Mouse (Mus musculus) E14TG2a.4 (cell line): ENCODE results near the gene Gpx1.
A peak's percentile ranks its signal among the peaks of the same experiment; 100 is the strongest.

Experiments
- H3K27me3 ChIP-seq: 2 replicates; pipeline ENCODE4 v1.6.1; 2014; ENCODE audit warnings: low read length, control low read depth; ENCODE audit not compliant: insufficient read depth
- H3K36me3 ChIP-seq: 2 replicates; pipeline ENCODE4 v1.6.1; 2014; ENCODE audit warnings: low read length, control low read depth; ENCODE audit not compliant: insufficient read depth
- H3K4me1 ChIP-seq: replicated peaks from 2 replicates; pipeline ENCODE4 v1.6.1; 2014; ENCODE audit warnings: low read depth, low read length, control low read depth
- H3K4me3 ChIP-seq: replicated peaks from 2 replicates; pipeline ENCODE4 v1.5.1; 2014; ENCODE audit warnings: mild to moderate bottlenecking, low read length
- H3K9me3 ChIP-seq: 2 replicates; pipeline ENCODE4 v1.6.1; 2014; ENCODE audit warnings: low read length, control low read depth
- CTCF ChIP-seq: conservative IDR thresholded peaks from 2 replicates; pipeline ENCODE4 v1.5.1; 2014; ENCODE audit warnings: low read length
- NANOG ChIP-seq: IDR thresholded peaks from 2 replicates; pipeline ENCODE4 v1.6.1; 2014; ENCODE audit warnings: borderline replicate concordance, low read length, mixed read lengths
- POU5F1 ChIP-seq: IDR thresholded peaks from 2 replicates; pipeline ENCODE4 v1.6.1; 2014; ENCODE audit warnings: low read length, borderline replicate concordance

The Gpx1 gene

GRCm38 (mm10) chr9:108338886-108339781 lies at the start of gene Gpx1:
TSS of gene Gpx1 (plus strand) at chr9:108338903.
- Histone ChIP-seq H3K27me3 (no peaks in the 10 kb centered on the region), H3K4me1 (peaks cover 49% of the 10 kb centered on the region), H3K4me3 (peak within 1 kb of the TSS; percentile 96), H3K36me3 (peaks cover 51% of the 10 kb centered on the region), H3K9me3 (no peaks in the 10 kb centered on the region)
- TF ChIP-seq CTCF (no peak), NANOG (no peak), POU5F1 (no peak)

- peaks cover 41% of the 10 kb centered on the region for H3K4me1 ChIP-seq
- peaks cover 12% of the 10 kb centered on the region for H3K36me3 ChIP-seq
- no peaks in the 10 kb centered on the region for H3K9me3 ChIP-seq
- TF ChIP-seq NANOG, result no peak
- no peak for TF ChIP-seq CTCF
- no peak for TF ChIP-seq POU5F1
- H3K27me3 ChIP-seq, result no peaks in the 10 kb centered on the region
- peak overlapping the region; percentile 82 for H3K4me3 ChIP-seq
Measured at GRCm38 (mm10) chr9:108289347-108289746, 49.4 kb upstream of the Gpx1 start.

GRCm38 (mm10) chr9:108290016-108290750 lies 48.5 kb upstream of the Gpx1 start, which contains the start of gene Nicn1:
TSS of gene Nicn1 (plus strand) at chr9:108290429.
- TF ChIP-seq NANOG (no peak), CTCF (no peak), POU5F1 (no peak)
- Histone ChIP-seq H3K27me3 (no peaks in the 10 kb centered on the region), H3K36me3 (peaks cover 20% of the 10 kb centered on the region), H3K9me3 (no peaks in the 10 kb centered on the region), H3K4me1 (peaks cover 46% of the 10 kb centered on the region), H3K4me3 (peak within 1 kb of the TSS; percentile 82)

- H3K36me3 ChIP-seq, result peaks cover 23% of the 10 kb centered on the region
- peak overlapping the region; percentile 82 for H3K4me3 ChIP-seq
- H3K4me1 ChIP-seq, result peaks cover 52% of the 10 kb centered on the region
- H3K9me3 ChIP-seq, result no peaks in the 10 kb centered on the region
- TF ChIP-seq CTCF (no peak), POU5F1 (no peak), NANOG (no peak)
- H3K27me3 ChIP-seq, result no peaks in the 10 kb centered on the region
Measured at GRCm38 (mm10) chr9:108290773-108291172, 47.9 kb upstream of the Gpx1 start.

GRCm38 (mm10) chr9:108296453-108297355 lies 42.0 kb upstream of the Gpx1 start, which contains the start of gene Amt:
TSS of gene Amt (plus strand) at chr9:108296853.
- TF ChIP-seq CTCF (no peak), NANOG (peak; percentile 26; the same call in 1 of the 2 replicates), POU5F1 (no peak)
- peak within 1 kb of the TSS; percentile 90 for H3K4me3 ChIP-seq

GRCm38 (mm10) chr9:108301853-108302252 lies 36.9 kb upstream of the Gpx1 start:
- peaks cover 70% of the 10 kb centered on the region for H3K36me3 ChIP-seq
- no peaks in the 10 kb centered on the region for H3K9me3 ChIP-seq
- H3K4me3 ChIP-seq, result no peak overlapping the region
- TF ChIP-seq CTCF, result no peak
- no peaks in the 10 kb centered on the region for H3K27me3 ChIP-seq
- peaks cover 54% of the 10 kb centered on the region for H3K4me1 ChIP-seq

More at GRCm38 (mm10) chr9:108296453-108297355, 42.0 kb upstream of the Gpx1 start, which contains the start of gene Amt:
- Histone ChIP-seq H3K4me1 (peaks cover 57% of the 10 kb centered on the region), H3K9me3 (no peaks in the 10 kb centered on the region), H3K27me3 (no peaks in the 10 kb centered on the region), H3K36me3 (peaks cover 59% of the 10 kb centered on the region)

GRCm38 (mm10) chr9:108304716-108305115 lies 34.0 kb upstream of the Gpx1 start:
- TF ChIP-seq NANOG, result no peak
- TF ChIP-seq POU5F1, result no peak
- TF ChIP-seq CTCF, result no peak

GRCm38 (mm10) chr9:108305170-108305569 lies 33.5 kb upstream of the Gpx1 start:
- Histone ChIP-seq H3K36me3 (peaks cover 55% of the 10 kb centered on the region), H3K9me3 (no peaks in the 10 kb centered on the region), H3K27me3 (no peaks in the 10 kb centered on the region), H3K4me3 (peak overlapping the region; percentile 92), H3K4me1 (peaks cover 60% of the 10 kb centered on the region)
- TF ChIP-seq NANOG (no peak), CTCF (no peak), POU5F1 (no peak)

More at GRCm38 (mm10) chr9:108304716-108305115, 34.0 kb upstream of the Gpx1 start:
- peaks cover 56% of the 10 kb centered on the region for H3K36me3 ChIP-seq
- H3K4me3 ChIP-seq, result peak overlapping the region; percentile 92
- no peaks in the 10 kb centered on the region for H3K27me3 ChIP-seq
- peaks cover 57% of the 10 kb centered on the region for H3K4me1 ChIP-seq
- H3K9me3 ChIP-seq, result no peaks in the 10 kb centered on the region
